Mouse (Mus musculus): ENCODE measurements around the gene A230072I06Rik. TPM values are rescaled to one million over a fixed set of nuclear protein-coding genes. Genes with fewer than 3 reads are reported as not detected.

A230072I06Rik gene
- total and polyA plus RNA-seq, 3 experiments, result not detected

DNA sequence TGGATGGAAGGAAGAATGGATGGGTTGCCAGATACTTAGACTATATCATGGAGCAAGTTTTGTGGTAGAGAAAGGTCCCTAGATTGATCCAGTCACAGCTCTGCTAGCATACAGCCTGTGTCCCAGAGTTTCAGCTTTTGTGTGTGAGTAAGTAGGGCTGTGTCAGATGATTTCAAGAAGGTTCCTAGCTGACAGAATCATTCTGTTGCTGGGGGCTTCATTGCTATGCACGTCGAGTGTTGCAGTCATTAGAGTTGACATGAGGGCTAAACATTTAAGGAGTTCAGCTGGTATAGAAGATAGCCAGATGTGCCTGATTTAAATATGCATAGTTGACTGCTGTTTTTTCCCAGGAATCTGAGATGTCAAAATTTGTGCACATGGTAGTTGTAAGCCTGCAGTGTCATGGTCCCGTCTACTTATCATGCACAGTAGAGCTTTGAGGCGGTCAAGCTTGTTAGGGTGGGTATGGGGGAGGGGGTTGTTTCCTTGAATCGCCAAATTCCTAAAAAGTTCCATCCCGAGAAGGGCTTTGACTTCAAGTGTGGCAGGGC is 18.1 kb upstream of the A230072I06Rik start:
- no peak for DNase-seq (ENCODE audit: extremely low read depth)
- H3K4me3 ChIP-seq (replicated peaks in 1 of 3; ENCODE audit: low read depth in 2 of 3, low read length in 2 of 3, poor library complexity in 1 of 3), result no peak overlapping the region
- in situ Hi-C loops (cut with MboI; ENCODE audit: low pct_ligation_motif_present, low pct_unique_long_range_greater_than_20kb, low sequenced_read_pairs) (no loop called here), dilution Hi-C loops (cut with MboI; ENCODE audit: extremely low pct_ligation_motif_present, extremely low pct_unique_long_range_greater_than_20kb, low sequenced_read_pairs) (no loop called here)
- TF ChIP-seq UBTF (IDR thresholded peaks at IDR 0.05; ENCODE audit: low read depth, low read length) (no peak), EP300 (IDR thresholded peaks at IDR 0.05; ENCODE audit: low read length) (no peak), TCF12 (IDR thresholded peaks at IDR 0.05; ENCODE audit: low read depth, low read length) (no peak), KAT2A (IDR thresholded peaks at IDR 0.05; ENCODE audit: insufficient replicate concordance, low read length) (no peak), MAX (IDR thresholded peaks at IDR 0.05; ENCODE audit: low read length) (no peak), ZC3H11A (IDR thresholded peaks at IDR 0.05; ENCODE audit: low read depth, low read length) (no peak), ZKSCAN1 (IDR thresholded peaks at IDR 0.05; ENCODE audit: borderline replicate concordance, low read depth, low read length) (no peak), SIN3A (IDR thresholded peaks at IDR 0.05; ENCODE audit: low read length) (no peak), USF2 (conservative IDR thresholded peaks at IDR 0.05; ENCODE audit: low read depth, low read length) (no peak), SMC3 (IDR thresholded peaks at IDR 0.05; ENCODE audit: low read depth, low read length) (no peak)
- H3K36me3 ChIP-seq (replicated peaks in 1 of 2; ENCODE audit: control insufficient read depth in 1 of 2, insufficient read depth in 1 of 2, low read length in 1 of 2), result no peaks in the 10 kb centered on the region
- no peaks in the 10 kb centered on the region for H3K9me3 ChIP-seq (replicated peaks; ENCODE audit: low read length)
- H3K4me1 ChIP-seq (ENCODE audit: control insufficient read depth in 1 of 2, insufficient read depth in 2 of 2), result no peaks in the 10 kb centered on the region
- no peak overlapping the region for H3K9ac ChIP-seq (ENCODE audit: insufficient read depth, low read depth)
- H3K4me2 ChIP-seq (ENCODE audit: insufficient read depth, low read depth, poor library complexity, severe bottlenecking), result no peak overlapping the region
- no peaks in the 10 kb centered on the region for H3K79me2 ChIP-seq (replicated peaks; ENCODE audit: control insufficient read depth, extremely low read depth, insufficient read depth, poor library complexity, severe bottlenecking)
- H3K27me3 ChIP-seq (replicated peaks), result peaks cover 77% of the 10 kb centered on the region
- H3K27ac ChIP-seq (ENCODE audit: insufficient read depth, low read depth), result no peak overlapping the region

DNA sequence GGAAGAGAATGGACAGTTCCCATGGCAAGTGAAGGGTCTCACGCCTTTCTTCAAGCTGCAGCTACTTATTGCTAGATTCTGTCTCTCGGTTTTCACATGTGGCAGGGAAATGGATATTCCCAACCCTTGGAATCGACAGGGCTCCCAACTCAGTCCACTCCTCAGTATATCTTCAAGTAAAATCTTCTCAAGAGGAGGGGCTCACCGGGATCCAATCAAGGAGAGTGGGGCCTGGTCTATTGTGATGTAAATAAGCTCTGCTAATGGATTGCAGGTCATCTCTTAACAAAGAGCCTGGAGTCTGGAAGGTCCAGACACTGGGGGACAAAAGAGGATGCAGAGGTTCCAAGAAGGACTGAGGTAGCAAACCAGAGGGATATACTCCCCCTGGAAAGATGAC is 17.1 kb upstream of the A230072I06Rik start:
- dilution Hi-C loops (cut with MboI; ENCODE audit: extremely low pct_ligation_motif_present, extremely low pct_unique_long_range_greater_than_20kb, low sequenced_read_pairs), result no loop called here

More for the DNA sequence above, 17.1 kb upstream of the A230072I06Rik start:
- no peak overlapping the region for H3K9ac ChIP-seq (ENCODE audit: insufficient read depth, low read depth)
- no peak for DNase-seq (ENCODE audit: extremely low read depth)
- no peaks in the 10 kb centered on the region for H3K9me3 ChIP-seq (replicated peaks; ENCODE audit: low read length)
- no peaks in the 10 kb centered on the region for H3K79me2 ChIP-seq (replicated peaks; ENCODE audit: control insufficient read depth, extremely low read depth, insufficient read depth, poor library complexity, severe bottlenecking)
- no peaks in the 10 kb centered on the region for H3K36me3 ChIP-seq (replicated peaks in 1 of 2; ENCODE audit: control insufficient read depth in 1 of 2, insufficient read depth in 1 of 2, low read length in 1 of 2)
- no peaks in the 10 kb centered on the region for H3K4me1 ChIP-seq (ENCODE audit: control insufficient read depth in 1 of 2, insufficient read depth in 2 of 2)
- no peak overlapping the region for H3K4me3 ChIP-seq (replicated peaks in 1 of 3; ENCODE audit: low read depth in 2 of 3, low read length in 2 of 3, poor library complexity in 1 of 3)
- in situ Hi-C loops (cut with MboI; ENCODE audit: low pct_ligation_motif_present, low pct_unique_long_range_greater_than_20kb, low sequenced_read_pairs), result no loop called here
- peaks cover 74% of the 10 kb centered on the region for H3K27me3 ChIP-seq (replicated peaks)
- TF ChIP-seq IRF4 (IDR thresholded peaks at IDR 0.05; ENCODE audit: low read depth, low read length) (no peak), ZKSCAN1 (IDR thresholded peaks at IDR 0.05; ENCODE audit: borderline replicate concordance, low read depth, low read length) (no peak), TBP (conservative IDR thresholded peaks at IDR 0.05; ENCODE audit: low read depth, low read length) (no peak), JUND (conservative IDR thresholded peaks at IDR 0.05; ENCODE audit: low read depth, low read length) (no peak), MAZ (IDR thresholded peaks at IDR 0.05; ENCODE audit: low read depth, low read length) (no peak), ZNF384 (IDR thresholded peaks at IDR 0.05; ENCODE audit: low read depth, low read length) (no peak), ELF1 (IDR thresholded peaks at IDR 0.05; ENCODE audit: low read depth, low read length) (no peak), CHD2 (IDR thresholded peaks at IDR 0.05; ENCODE audit: low read length) (no peak), RAD21 (IDR thresholded peaks at IDR 0.05; ENCODE audit: low read depth, low read length) (no peak), ZMIZ1 (IDR thresholded peaks at IDR 0.05; ENCODE audit: low read depth, low read length) (no peak), MAX (IDR thresholded peaks at IDR 0.05; ENCODE audit: low read length) (no peak), CTCF (conservative IDR thresholded peaks at IDR 0.05 in 1 of 2, IDR thresholded peaks at IDR 0.05 in 1 of 2; ENCODE audit: low read depth in 2 of 2, low read length in 2 of 2) (no peak), BHLHE40 (IDR thresholded peaks at IDR 0.05; ENCODE audit: low read depth, low read length) (no peak), JUN (IDR thresholded peaks at IDR 0.05; ENCODE audit: insufficient read depth, low read depth, low read length) (no peak), KAT2A (IDR thresholded peaks at IDR 0.05; ENCODE audit: insufficient replicate concordance, low read length) (no peak), NRF1 (IDR thresholded peaks at IDR 0.05; ENCODE audit: low read depth, low read length) (no peak)
- no peak overlapping the region for H3K4me2 ChIP-seq (ENCODE audit: insufficient read depth, low read depth, poor library complexity, severe bottlenecking)
- no peak overlapping the region for H3K27ac ChIP-seq (ENCODE audit: insufficient read depth, low read depth)
